Mouse (Mus musculus) MEL (cell line): ENCODE measurements around the gene Dlg1. TPM values are rescaled to one million over a fixed set of nuclear protein-coding genes. Genes with fewer than 3 reads are reported as not detected.

ENCODE experiments used
- DNase-seq: peaks from one replicate; pipeline ENCODE4 v3.0.0; 2011; ENCODE audit warnings: low read depth, low spot score
- H3K27ac ChIP-seq: 2 replicates; pipeline ENCODE4 v1.5.1; 2012; ENCODE audit warnings: low read depth, mild to moderate bottlenecking, control low read depth, low read length, moderate library complexity; ENCODE audit not compliant: control insufficient read depth
- H3K27me3 ChIP-seq, 2 experiments: fragments of 150-350 bp in 1 of 2; sonication (generic) in 1 of 2; 2 replicates each; pipeline ENCODE4 v1.6.1; 2012; ENCODE audit warnings: low read length in 2 of 2, mild to moderate bottlenecking in 2 of 2, improper control_type of control experiment in 1 of 2, moderate library complexity in 1 of 2; ENCODE audit not compliant: insufficient read depth in 2 of 2, control insufficient read depth in 1 of 2
- H3K36me3 ChIP-seq, 2 experiments: 2 replicates each; pipeline ENCODE4 v1.6.1; 2012 to 2014; ENCODE audit warnings: low read length in 2 of 2, improper control_type of control experiment in 1 of 2, inconsistent platforms in 1 of 2, mild to moderate bottlenecking in 1 of 2; ENCODE audit not compliant: insufficient read depth in 2 of 2, control insufficient read depth in 1 of 2
- H3K4me1 ChIP-seq, 2 experiments: fragments of 150-350 bp in 1 of 2; sonication (generic) in 1 of 2; 2 replicates each; pipeline ENCODE4 v1.6.1; 2012; ENCODE audit warnings: low read length in 2 of 2, improper control_type of control experiment in 1 of 2, mild to moderate bottlenecking in 1 of 2; ENCODE audit not compliant: insufficient read depth in 2 of 2, control insufficient read depth in 1 of 2
- H3K4me3 ChIP-seq, 2 experiments: fragments of 150-350 bp in 1 of 2; sonication (generic) in 1 of 2; 2 replicates each; pipeline ENCODE4 v1.5.1; 2012; ENCODE audit warnings: low read depth in 2 of 2, low read length in 2 of 2, mild to moderate bottlenecking in 2 of 2, moderate library complexity in 2 of 2, control low read depth in 1 of 2, improper control_type of control experiment in 1 of 2; ENCODE audit not compliant: control insufficient read depth in 1 of 2, insufficient read depth in 1 of 2
- H3K79me2 ChIP-seq: 2 replicates; pipeline ENCODE4 v1.6.1; 2012; ENCODE audit warnings: mild to moderate bottlenecking, low read length, moderate library complexity; ENCODE audit not compliant: control insufficient read depth, poor library complexity, insufficient read depth
- H3K9ac ChIP-seq: 2 replicates; pipeline ENCODE4 v1.6.1; 2012; ENCODE audit warnings: low read depth, mild to moderate bottlenecking, control low read depth, low read length, moderate library complexity; ENCODE audit not compliant: control insufficient read depth, poor library complexity, severe bottlenecking
- H3K9me3 ChIP-seq: fragments of 150-350 bp; sonication (generic); replicated peaks from 2 replicates; pipeline ENCODE4 v1.6.1; 2012; ENCODE audit warnings: mild to moderate bottlenecking, low read length, improper control_type of control experiment, moderate library complexity; ENCODE audit not compliant: insufficient read depth
- CHD1 ChIP-seq: IDR thresholded peaks from 2 replicates; pipeline ENCODE4 v1.6.1; 2012; ENCODE audit warnings: low read depth, mild to moderate bottlenecking, inconsistent platforms, low read length, improper control_type of control experiment
- E2F4 ChIP-seq: IDR thresholded peaks from 2 replicates; pipeline ENCODE4 v1.6.1; 2011; ENCODE audit warnings: low read depth, low read length, improper control_type of control experiment, borderline replicate concordance
- GABPA ChIP-seq: IDR thresholded peaks from 2 replicates; pipeline ENCODE4 v1.6.1; 2012; ENCODE audit warnings: low read depth, mild to moderate bottlenecking, inconsistent platforms, low read length, improper control_type of control experiment, moderate library complexity
- GATA1 ChIP-seq: IDR thresholded peaks from 2 replicates; pipeline ENCODE4 v1.6.1; 2011; ENCODE audit warnings: low read depth, low read length, improper control_type of control experiment
- MEF2A ChIP-seq: IDR thresholded peaks from 2 replicates; pipeline ENCODE4 v1.6.1; 2014; ENCODE audit warnings: low read depth, mild to moderate bottlenecking, inconsistent platforms, low read length, improper control_type of control experiment; ENCODE audit not compliant: poor library complexity, insufficient replicate concordance, severe bottlenecking; ENCODE audit errors: extremely low read depth
- MYB ChIP-seq: IDR thresholded peaks from 2 replicates; pipeline ENCODE4 v1.6.1; 2011; ENCODE audit warnings: mild to moderate bottlenecking, low read depth, low read length, improper control_type of control experiment
- POLR2AphosphoS2 ChIP-seq: IDR thresholded peaks from 2 replicates; pipeline ENCODE4 v1.6.1; 2011; ENCODE audit warnings: low read length, improper control_type of control experiment
- TBP ChIP-seq: IDR thresholded peaks from 2 replicates; pipeline ENCODE4 v1.8.0; 2011; ENCODE audit warnings: low read depth, low read length, improper control_type of control experiment
- USF2 ChIP-seq, 2 experiments: IDR thresholded peaks; 2 replicates each; pipeline ENCODE4 v1.6.1; 2011 to 2012; ENCODE audit warnings: improper control_type of control experiment in 2 of 2, low read length in 2 of 2, borderline replicate concordance in 1 of 2, inconsistent platforms in 1 of 2, low read depth in 1 of 2, mild to moderate bottlenecking in 1 of 2; ENCODE audit not compliant: insufficient read depth in 1 of 2
- ZC3H11A ChIP-seq: IDR thresholded peaks from 2 replicates; pipeline ENCODE4 v1.6.1; 2012; ENCODE audit warnings: low read depth, mild to moderate bottlenecking, inconsistent platforms, low read length, improper control_type of control experiment
- ZKSCAN1 ChIP-seq: IDR thresholded peaks from 2 replicates; pipeline ENCODE4 v1.6.1; 2012; ENCODE audit warnings: low read depth, mild to moderate bottlenecking, inconsistent platforms, low read length, improper control_type of control experiment, moderate library complexity
- ZMIZ1 ChIP-seq: IDR thresholded peaks from 2 replicates; pipeline ENCODE4 v1.6.1; 2012; ENCODE audit warnings: low read depth, mild to moderate bottlenecking, inconsistent platforms, low read length, improper control_type of control experiment, moderate library complexity
- ZNF384 ChIP-seq: IDR thresholded peaks from 2 replicates; pipeline ENCODE4 v1.6.1; 2012; ENCODE audit warnings: low read depth, mild to moderate bottlenecking, inconsistent platforms, low read length, improper control_type of control experiment
- polyA plus RNA-seq, 2 experiments: library from polyadenylated mRNA; stranded (reverse) in 1 of 2; unstranded in 1 of 2; fragments of >175 nt in 1 of 2; fragments of >200 nt in 1 of 2; gene quantifications; 2 replicates each; pipeline versions ENCODE4 v1.2.1 to v1.2.4; 2012; ENCODE audit warnings: low replicate concordance in 2 of 2, low read depth in 1 of 2; ENCODE audit not compliant: insufficient read length in 2 of 2, insufficient read depth in 1 of 2, missing spikeins in 1 of 2
- total RNA-seq: library from RNA; depleted of rRNA; stranded (reverse); fragments of 300-350 nt; gene quantifications from 2 replicates; pipeline ENCODE4 v1.2.3, GENCODE M21; 2012

Dlg1 gene
- total and polyA plus RNA-seq, 3 experiments, result 25.7 to 74.6 (median 33.9) TPM

DNA sequence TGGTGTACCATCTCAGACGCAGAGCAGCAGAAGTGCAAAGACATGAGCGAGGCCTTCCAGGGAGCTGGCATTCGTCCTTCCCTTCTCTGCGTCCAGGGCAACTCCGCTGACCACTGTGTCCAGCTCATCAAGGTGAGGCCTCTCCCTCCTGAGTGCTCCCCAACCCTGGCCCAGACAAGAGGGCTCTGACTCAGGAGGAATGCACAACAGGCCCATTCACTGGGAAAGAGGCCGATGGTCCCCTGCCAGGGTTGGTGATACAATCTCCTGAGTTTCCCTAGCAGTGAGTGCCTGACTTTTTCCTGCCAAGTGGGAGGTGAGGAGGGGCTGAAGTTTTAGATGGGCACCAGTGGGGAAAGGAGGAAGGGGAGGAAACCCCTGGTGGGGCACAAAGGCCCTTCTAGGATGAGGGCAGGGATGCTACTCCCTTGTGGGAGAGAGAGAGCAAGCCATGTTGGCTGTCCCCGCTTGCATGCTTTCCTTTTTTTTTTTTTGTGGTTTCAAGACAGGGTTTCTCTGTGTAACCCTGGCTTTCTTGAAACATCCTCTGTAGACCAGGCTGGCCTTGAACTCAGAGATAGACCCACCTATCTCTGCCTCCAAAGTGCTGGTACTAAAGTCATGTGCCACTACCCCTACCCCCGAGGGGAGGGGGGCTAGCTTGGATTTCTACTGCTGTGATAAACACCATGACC lies 217.1 kb downstream of the Dlg1 start:
- Histone ChIP-seq H3K9ac (no peak overlapping the region), H3K27me3 (no peaks in the 10 kb centered on the region), H3K79me2 (no peaks in the 10 kb centered on the region), H3K4me1 (peaks cover 0 to 13% of the 10 kb centered on the region in 2 experiments; a peak in 2 of 4 replicates), H3K9me3 (no peaks in the 10 kb centered on the region), H3K36me3 (no peaks in the 10 kb centered on the region), H3K4me3 (no peak overlapping the region), H3K27ac (no peak overlapping the region)
- peak; percentile 84 for TF ChIP-seq ZNF384
- TF ChIP-seq ZKSCAN1, result no peak
- no peak for TF ChIP-seq ZMIZ1
- no peak for TF ChIP-seq POLR2AphosphoS2
- no peak for TF ChIP-seq USF2 (IDR thresholded peaks at IDR 0.05; ENCODE audit: borderline replicate concordance in 1 of 2, insufficient read depth in 1 of 2, low read depth in 1 of 2, low read length in 2 of 2)
- no peak for DNase-seq

DNA sequence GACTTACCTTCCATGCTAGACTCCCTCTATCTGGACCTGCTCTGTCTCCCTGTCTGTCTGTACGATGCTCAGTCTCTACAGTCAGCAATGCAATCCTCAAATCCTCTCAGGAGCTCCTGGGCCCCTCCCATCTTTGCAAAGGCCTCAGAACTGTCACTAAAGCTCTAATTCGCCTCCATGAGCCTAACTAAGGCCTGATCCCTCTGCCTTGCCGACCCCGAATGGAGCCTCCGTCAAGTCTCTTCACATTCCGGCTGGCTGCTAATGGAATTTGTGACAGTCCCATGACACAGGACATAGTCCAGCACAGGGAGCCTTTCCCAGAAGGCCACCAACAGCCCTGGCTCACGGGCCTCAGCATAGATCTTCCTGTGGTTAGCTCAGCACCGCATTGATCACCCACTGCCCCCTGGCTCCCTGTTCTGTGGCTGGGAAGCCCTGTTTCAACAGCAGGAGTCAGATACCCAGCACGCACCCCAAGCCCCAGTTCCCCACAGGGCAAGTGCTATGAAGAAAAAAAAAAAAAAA lies 219.2 kb downstream of the Dlg1 start:
- H3K27me3 ChIP-seq, result peaks cover 2 to 4% of the 10 kb centered on the region in 2 experiments; a peak in 2 of 4 replicates
- no peak for TF ChIP-seq MYB
- no peak for TF ChIP-seq MEF2A
- TF ChIP-seq USF2 (IDR thresholded peaks at IDR 0.05; ENCODE audit: borderline replicate concordance in 1 of 2, insufficient read depth in 1 of 2, low read depth in 1 of 2, low read length in 2 of 2), result no peak
- no peak for TF ChIP-seq E2F4
- TF ChIP-seq GABPA, result no peak
- no peak for TF ChIP-seq ZMIZ1
- no peak for TF ChIP-seq TBP
- no peak overlapping the region for H3K9ac ChIP-seq
- H3K4me1 ChIP-seq, result peaks cover 0 to 13% of the 10 kb centered on the region in 2 experiments; a peak in 2 of 4 replicates
- no peaks in the 10 kb centered on the region for H3K36me3 ChIP-seq
- H3K79me2 ChIP-seq, result no peaks in the 10 kb centered on the region
- no peak overlapping the region for H3K4me3 ChIP-seq
- no peaks in the 10 kb centered on the region for H3K9me3 ChIP-seq
- DNase-seq, result no peak
- no peak overlapping the region for H3K27ac ChIP-seq

DNA sequence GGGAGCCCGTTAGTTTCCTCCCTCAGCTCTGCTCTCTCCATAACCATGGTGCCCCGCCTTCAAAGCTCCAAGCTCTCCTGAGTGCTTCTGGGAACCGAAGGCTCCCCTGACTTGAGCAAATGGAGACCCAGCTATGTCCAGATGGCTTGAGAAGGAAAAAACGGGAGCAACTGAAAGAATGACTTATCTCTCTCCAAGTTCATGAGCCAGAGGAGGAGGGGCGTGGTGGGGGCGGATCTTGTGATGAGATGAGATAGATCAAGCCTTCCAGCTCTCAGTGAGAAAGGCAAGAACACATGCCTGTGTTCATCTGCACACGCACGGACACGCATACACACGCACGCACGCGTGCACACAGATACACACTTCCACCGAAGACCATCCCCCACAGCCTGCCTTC lies 220.1 kb downstream of the Dlg1 start:
- no peaks in the 10 kb centered on the region for H3K36me3 ChIP-seq
- H3K4me3 ChIP-seq, result peak overlapping the region; percentile 26 to 38; a peak in 3 of 4 replicates
- H3K27me3 ChIP-seq, result peaks cover 2 to 6% of the 10 kb centered on the region in 2 experiments; a peak in 2 of 4 replicates

More for the DNA sequence above, 220.1 kb downstream of the Dlg1 start:
- H3K79me2 ChIP-seq, result no peaks in the 10 kb centered on the region
- peak; percentile 46 for DNase-seq
- peaks cover 0 to 13% of the 10 kb centered on the region in 2 experiments; a peak in 2 of 4 replicates for H3K4me1 ChIP-seq
- TF ChIP-seq E2F4 (no peak), ZC3H11A (no peak), CHD1 (no peak), GATA1 (no peak), ZNF384 (no peak)
- no peak overlapping the region for H3K9ac ChIP-seq
- H3K9me3 ChIP-seq, result no peaks in the 10 kb centered on the region
- H3K27ac ChIP-seq, result no peak overlapping the region
